Mouse (Mus musculus): Measurements from ENCODE around the gene Pon2. TPM values are rescaled to one million over a fixed set of nuclear protein-coding genes. Genes with fewer than 3 reads are reported as not detected.

Pon2 gene
- 22.4 and 24.6 TPM in 2 replicates for polyA plus RNA-seq (2012; rRNA removed)

GRCm38 (mm10) chr6:5298092-5298554 is at the start of gene Pon2:
Gene Pon2, minus strand, starts transcription at chr6:5298455.

GRCm38 (mm10) chr6:5255722-5256451 is 42.4 kb downstream of the Pon2 start, which contains the start of gene Pon3:
Gene Pon3, minus strand, starts transcription at chr6:5256286.

Other genes with a start within 250 kb of the Pon2 start
- gene Pon1, start 104.5 kb downstream of the Pon2 start, polyA plus RNA-seq (2012; rRNA removed), result 113 and 163 TPM in 2 replicates
- 24.2 and 27.1 TPM in 2 replicates for gene Pon3, start 42.2 kb downstream of the Pon2 start, polyA plus RNA-seq (2012; rRNA removed)
- 1.9 TPM in 2 replicates for gene Asb4, start 84.9 kb upstream of the Pon2 start, polyA plus RNA-seq (2012; rRNA removed)
- 16.0 and 21.4 TPM in 2 replicates for gene Pdk4, start 197.9 kb upstream of the Pon2 start, polyA plus RNA-seq (2012; rRNA removed)

Data from liver, embryonic 18 days (tissue).